Mouse (Mus musculus): ENCODE data around the gene Misp.

- TF ChIP-seq CTCF (conservative IDR thresholded peaks at IDR 0.05; ENCODE audit: low read length) (no peak), NANOG (IDR thresholded peaks at IDR 0.05; ENCODE audit: borderline replicate concordance, low read length) (no peak)
Observed at GRCm38 (mm10) chr10:79852107-79852789, 31.5 kb downstream of the Misp start.

Data from E14TG2a.4 (cell line).